Mouse (Mus musculus) hindbrain, embryonic 14.5 days (tissue): ENCODE data around the gene Fgd5. TPM values are rescaled to one million over a fixed set of nuclear protein-coding genes. Genes with fewer than 3 reads are reported as not detected.

Experiments used
- ATAC-seq: fragments of 200-750 bp; cut with Nextera tagmentation; 2 replicates; pipeline ENCODE4 v1.8.0; 2017; ENCODE audit warnings: moderate number of reproducible peaks, mild to moderate bottlenecking, moderate TSS enrichment, moderate library complexity; ENCODE audit not compliant: low FRiP score
- DNase-seq: peaks from one replicate; pipeline ENCODE4 v3.0.0-alpha.2; 2015; ENCODE audit warnings: low spot score
- H3K27ac ChIP-seq: fragments of 300-500 bp; sonication (generic); 2 replicates; pipeline ENCODE4 v1.5.1; 2014; ENCODE audit warnings: mild to moderate bottlenecking, moderate library complexity
- H3K27me3 ChIP-seq: fragments of 300-500 bp; sonication (generic); 2 replicates; pipeline ENCODE4 v1.6.1; 2014; ENCODE audit warnings: mild to moderate bottlenecking, low read length, mixed read lengths; ENCODE audit not compliant: control insufficient read depth, insufficient read depth
- H3K36me3 ChIP-seq: fragments of 300-500 bp; sonication (generic); replicated peaks from 2 replicates; pipeline ENCODE4 v1.6.1; 2014; ENCODE audit not compliant: control insufficient read depth, insufficient read depth
- H3K4me1 ChIP-seq: fragments of 300-500 bp; sonication (generic); replicated peaks from 2 replicates; pipeline ENCODE4 v1.6.1; 2014; ENCODE audit warnings: antibody characterized with exemption, low read length, mixed read lengths; ENCODE audit not compliant: control insufficient read depth, insufficient read depth
- H3K4me2 ChIP-seq: fragments of 300-500 bp; sonication (generic); replicated peaks from 2 replicates; pipeline ENCODE4 v1.6.1; 2014; ENCODE audit warnings: mild to moderate bottlenecking, moderate library complexity
- H3K4me3 ChIP-seq: fragments of 300-500 bp; sonication (generic); replicated peaks from 2 replicates; pipeline ENCODE4 v1.5.1; 2014; ENCODE audit warnings: mild to moderate bottlenecking, low read length
- H3K9ac ChIP-seq: fragments of 300-500 bp; sonication (generic); 2 replicates; pipeline ENCODE4 v1.6.1; 2014
- H3K9me3 ChIP-seq: fragments of 300-500 bp; sonication (generic); 2 replicates; pipeline ENCODE4 v1.6.1; 2016; ENCODE audit warnings: low read length; ENCODE audit not compliant: control insufficient read depth
- WGBS: fragments of 180-500 bp; shearing (Covaris S2); extraction: QIAGEN DNeasy Blood & Tissue Kit; methylation state at CpG from one replicate; pipeline ENCODE4 v1.1.7; 2014; 5-methylcytosine and 5-hydroxymethylcytosine counted together
- polyA plus RNA-seq: library from polyadenylated mRNA; unstranded; fragments of >200 nt; fragmentation: Nextera tagmentation; extraction: Ambion mirVana; gene quantifications from 2 replicates; pipeline ENCODE4 v1.2.1, GENCODE M21; 2014

The Fgd5 gene
- polyA plus RNA-seq, 1 experiment from 2014 or later: 16.8 TPM

GRCm38 (mm10) chr6:91972201-91972646 is 6.5 kb upstream of the Fgd5 start:
- Histone ChIP-seq H3K4me2 (no peak overlapping the region), H3K9me3 (no peaks in the 10 kb centered on the region), H3K36me3 (no peaks in the 10 kb centered on the region), H3K4me3 (no peak overlapping the region), H3K9ac (no peak overlapping the region), H3K4me1 (0 out of 2 replicates have a peak, but pooled peaks cover under 1% of the 10 kb centered on the region), H3K27me3 (no peaks in the 10 kb centered on the region), H3K27ac (no peak overlapping the region)
- no peak for ATAC-seq
- DNase-seq: no peak
- 56% methylated on average over 9 of the region's 9 CpGs for WGBS

- Histone ChIP-seq H3K4me1 (peaks cover 7% of the 10 kb centered on the region; the same call in 1 of the 2 replicates), H3K27ac (no peak overlapping the region), H3K36me3 (no peaks in the 10 kb centered on the region), H3K27me3 (peaks cover 7% of the 10 kb centered on the region), H3K4me3 (no peak overlapping the region), H3K9me3 (no peaks in the 10 kb centered on the region), H3K9ac (no peak overlapping the region), H3K4me2 (no peak overlapping the region)
- DNase-seq (no peak), ATAC-seq (no peak)
- 80% methylated on average over 6 of the region's 6 CpGs for WGBS
These were observed 4.7 kb upstream of the Fgd5 start for GRCm38 (mm10) chr6:91973972-91974371.

GRCm38 (mm10) chr6:91979301-91979996 is 771 bp downstream of the Fgd5 start:
- Histone ChIP-seq H3K27me3 (peaks cover 11% of the 10 kb centered on the region), H3K4me2 (peak overlapping the region; percentile 79), H3K9me3 (no peaks in the 10 kb centered on the region), H3K4me1 (peaks cover 15% of the 10 kb centered on the region; the same call in 1 of the 2 replicates), H3K9ac (peak overlapping the region; percentile 64), H3K36me3 (no peaks in the 10 kb centered on the region), H3K27ac (peak overlapping the region; percentile 34; the same call in 1 of the 2 replicates), H3K4me3 (peak overlapping the region; percentile 48)
- DNase-seq: no peak
- 13% methylated on average over 23 of the region's 23 CpGs for WGBS
- ATAC-seq: no peak

- peak overlapping the region; percentile 48 for H3K4me3 ChIP-seq
- no peak overlapping the region; the same call in 1 of the 2 replicates for H3K9ac ChIP-seq
These were observed 1.3 kb downstream of the Fgd5 start for GRCm38 (mm10) chr6:91980011-91980410.

GRCm38 (mm10) chr6:91990101-91990500 is 11.4 kb downstream of the Fgd5 start:
- Histone ChIP-seq H3K4me2 (no peak overlapping the region), H3K4me1 (no peaks in the 10 kb centered on the region), H3K9me3 (no peaks in the 10 kb centered on the region), H3K9ac (no peak overlapping the region), H3K4me3 (no peak overlapping the region), H3K27ac (no peak overlapping the region), H3K36me3 (no peaks in the 10 kb centered on the region; the same call in 1 of the 2 replicates), H3K27me3 (no peaks in the 10 kb centered on the region)
- no peak for ATAC-seq
- DNase-seq: no peak
- 89% methylated on average over 8 of the region's 8 CpGs for WGBS

More at GRCm38 (mm10) chr6:91980011-91980410, 1.3 kb downstream of the Fgd5 start:
- H3K27ac ChIP-seq: no peak overlapping the region
- no peak for DNase-seq
- H3K4me2 ChIP-seq: peak overlapping the region; percentile 79
- 53% methylated on average over 3 of the region's 3 CpGs for WGBS
- no peaks in the 10 kb centered on the region for H3K9me3 ChIP-seq
- no peak for ATAC-seq
- H3K27me3 ChIP-seq: peaks cover 11% of the 10 kb centered on the region
- peaks cover 15% of the 10 kb centered on the region; the same call in 1 of the 2 replicates for H3K4me1 ChIP-seq
- no peaks in the 10 kb centered on the region for H3K36me3 ChIP-seq

GRCm38 (mm10) chr6:91992823-91993222 is 14.1 kb downstream of the Fgd5 start:
- H3K4me2 ChIP-seq: no peak overlapping the region
- H3K4me3 ChIP-seq: no peak overlapping the region
- no peak overlapping the region for H3K27ac ChIP-seq
- peaks cover 18% of the 10 kb centered on the region; the same call in 1 of the 2 replicates for H3K4me1 ChIP-seq
- DNase-seq (no peak), ATAC-seq (no peak)
- no peaks in the 10 kb centered on the region for H3K9me3 ChIP-seq
- H3K36me3 ChIP-seq: no peaks in the 10 kb centered on the region; the same call in 1 of the 2 replicates
- H3K9ac ChIP-seq: no peak overlapping the region
- no peaks in the 10 kb centered on the region for H3K27me3 ChIP-seq
- WGBS: 82% methylated on average over 2 of the region's 2 CpGs

GRCm38 (mm10) chr6:91993795-91994505 is 15.3 kb downstream of the Fgd5 start:
- Histone ChIP-seq H3K4me2 (no peak overlapping the region), H3K4me1 (peaks cover 18% of the 10 kb centered on the region; the same call in 1 of the 2 replicates), H3K4me3 (no peak overlapping the region), H3K27me3 (no peaks in the 10 kb centered on the region), H3K36me3 (no peaks in the 10 kb centered on the region; the same call in 1 of the 2 replicates), H3K27ac (no peak overlapping the region), H3K9me3 (no peaks in the 10 kb centered on the region), H3K9ac (no peak overlapping the region)
- no peak for ATAC-seq
- DNase-seq: no peak
- WGBS: 67% methylated on average over 8 of the region's 8 CpGs

GRCm38 (mm10) chr6:91996072-91996471 is 17.4 kb downstream of the Fgd5 start:
- Histone ChIP-seq H3K4me2 (peak overlapping the region; percentile 43), H3K9me3 (no peaks in the 10 kb centered on the region), H3K4me1 (peaks cover 18% of the 10 kb centered on the region; the same call in 1 of the 2 replicates), H3K9ac (peak overlapping the region; percentile 34), H3K4me3 (no peak overlapping the region; the same call in 1 of the 2 replicates), H3K27ac (peak overlapping the region; percentile 89), H3K36me3 (no peaks in the 10 kb centered on the region), H3K27me3 (no peaks in the 10 kb centered on the region)
- 35% methylated on average over 8 of the region's 8 CpGs for WGBS
- ATAC-seq (peak; percentile 25; the same call in 1 of the 2 replicates), DNase-seq (peak; percentile 41)

GRCm38 (mm10) chr6:92002558-92003285 is 24.0 kb downstream of the Fgd5 start:
- no peak for DNase-seq
- Histone ChIP-seq H3K9me3 (no peaks in the 10 kb centered on the region), H3K27me3 (no peaks in the 10 kb centered on the region), H3K27ac (no peak overlapping the region), H3K36me3 (no peaks in the 10 kb centered on the region), H3K4me3 (no peak overlapping the region), H3K4me1 (peaks cover 14% of the 10 kb centered on the region), H3K9ac (no peak overlapping the region), H3K4me2 (no peak overlapping the region)
- ATAC-seq: no peak
- WGBS: 96% methylated on average over 1 of the region's 1 CpGs
